Mouse (Mus musculus): ENCODE measurements at regions not wholly inside any gene's neighbourhood (a gene's known extent, or its start where the extent isn't known, plus 50 kb on each side); places are given as distances from the start of the nearest gene placed in this dataset.

DNA sequence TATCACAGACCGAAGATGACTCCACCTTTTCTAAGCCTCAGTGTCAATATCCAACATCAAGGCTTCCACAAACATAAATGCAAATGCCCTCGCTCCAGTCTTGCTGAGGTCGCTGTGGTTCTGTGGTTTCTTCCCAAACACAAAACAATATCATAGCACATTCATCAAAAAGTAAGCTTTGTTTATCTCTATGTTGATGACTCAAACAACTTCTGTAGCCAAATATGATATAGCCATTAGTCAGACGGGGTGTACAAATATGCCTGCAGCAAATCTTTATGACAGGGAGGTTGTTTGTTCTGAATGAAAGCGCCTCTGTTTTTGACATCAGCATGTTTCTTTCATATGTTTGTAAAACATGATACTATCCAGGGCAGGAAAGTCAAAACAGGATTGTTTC is 204.4 kb downstream of the 1190002N15Rik start:
- Histone ChIP-seq H3K27me3 (ENCODE audit: control insufficient read depth, insufficient read depth, low read length) (no peaks in the 10 kb centered on the region), H3K9me3 (ENCODE audit: control insufficient read depth, low read depth, low read length) (no peaks in the 10 kb centered on the region), H3K36me3 (ENCODE audit: control insufficient read depth, insufficient read depth, low read length) (no peaks in the 10 kb centered on the region), H3K4me1 (ENCODE audit: control insufficient read depth, insufficient read depth, low read length) (no peaks in the 10 kb centered on the region), H3K4me3 (ENCODE audit: low read depth, low read length) (no peak overlapping the region), H3K27ac (ENCODE audit: low read length) (no peak overlapping the region), H3K4me2 (replicated peaks; ENCODE audit: low read depth, low read length) (no peak overlapping the region), H3K9ac (replicated peaks; ENCODE audit: low read depth, low read length) (no peak overlapping the region)
- no peak for ATAC-seq (ENCODE audit: insufficient number of reproducible peaks, insufficient read depth, low FRiP score, low read depth)
- 71% methylated on average over 5 of the region's 5 CpGs for WGBS

DNA sequence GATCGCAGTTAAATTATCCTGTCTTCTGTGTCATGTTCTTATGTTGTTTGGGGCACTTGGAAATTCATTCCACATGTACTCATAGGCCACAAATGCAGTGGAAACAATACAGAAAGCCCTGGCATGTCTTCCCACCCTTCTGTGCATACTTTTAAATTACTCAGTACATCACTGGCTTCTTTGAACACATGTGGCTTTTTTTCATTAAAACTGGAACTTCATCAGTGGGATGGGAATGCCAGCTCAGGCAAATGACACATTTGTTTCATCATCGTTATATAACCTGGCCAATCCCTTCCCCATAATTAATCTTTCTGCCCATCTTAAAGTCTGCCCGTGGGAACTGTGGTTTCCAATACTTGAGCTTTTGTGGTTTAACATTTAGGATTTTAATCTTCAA is 214.9 kb downstream of the 1190002N15Rik start:
- no peak overlapping the region for H3K4me2 ChIP-seq (replicated peaks; ENCODE audit: low read depth, low read length)
- ATAC-seq (ENCODE audit: insufficient number of reproducible peaks, insufficient read depth, low FRiP score, low read depth) = no peak
- no peaks in the 10 kb centered on the region for H3K4me1 ChIP-seq (ENCODE audit: control insufficient read depth, insufficient read depth, low read length)
- no peak overlapping the region for H3K9ac ChIP-seq (replicated peaks; ENCODE audit: low read depth, low read length)
- no peaks in the 10 kb centered on the region for H3K9me3 ChIP-seq (ENCODE audit: control insufficient read depth, low read depth, low read length)
- no peaks in the 10 kb centered on the region for H3K27me3 ChIP-seq (ENCODE audit: control insufficient read depth, insufficient read depth, low read length)
- H3K27ac ChIP-seq (ENCODE audit: low read length) = no peak overlapping the region
- WGBS = 85% methylated on average over 3 of the region's 3 CpGs
- H3K4me3 ChIP-seq (ENCODE audit: low read depth, low read length) = no peak overlapping the region
- H3K36me3 ChIP-seq (ENCODE audit: control insufficient read depth, insufficient read depth, low read length) = no peaks in the 10 kb centered on the region

DNA sequence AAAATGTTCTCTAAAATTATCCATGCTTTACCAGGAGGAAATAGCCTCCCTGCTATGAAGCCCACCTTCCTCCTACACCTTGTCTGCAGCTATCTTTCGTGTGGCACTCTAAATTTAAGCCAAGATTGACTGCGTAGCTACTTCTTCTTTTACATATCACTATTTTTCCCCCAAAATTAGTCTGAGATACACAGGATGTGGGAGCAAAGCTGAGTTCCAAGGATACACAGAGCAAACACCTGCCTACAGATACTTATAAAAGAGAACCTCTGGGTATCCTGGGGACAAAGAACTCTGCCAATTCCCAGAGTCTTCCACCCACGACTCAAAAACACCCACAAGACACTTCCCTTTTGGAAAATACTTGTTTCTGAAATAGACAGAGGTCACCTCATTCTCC is 235.3 kb downstream of the 1190002N15Rik start:
- WGBS = 72% methylated on average over 3 of the region's 3 CpGs
- no peaks in the 10 kb centered on the region for H3K27me3 ChIP-seq (ENCODE audit: control insufficient read depth, insufficient read depth, low read length)
- no peaks in the 10 kb centered on the region for H3K4me1 ChIP-seq (ENCODE audit: control insufficient read depth, insufficient read depth, low read length)
- H3K27ac ChIP-seq (ENCODE audit: low read length) = no peak overlapping the region
- H3K9me3 ChIP-seq (ENCODE audit: control insufficient read depth, low read depth, low read length) = no peaks in the 10 kb centered on the region
- no peak overlapping the region for H3K4me3 ChIP-seq (ENCODE audit: low read depth, low read length)
- no peak for ATAC-seq (ENCODE audit: insufficient number of reproducible peaks, insufficient read depth, low FRiP score, low read depth)
- H3K36me3 ChIP-seq (ENCODE audit: control insufficient read depth, insufficient read depth, low read length) = no peaks in the 10 kb centered on the region
- no peak overlapping the region for H3K4me2 ChIP-seq (replicated peaks; ENCODE audit: low read depth, low read length)
- no peak overlapping the region for H3K9ac ChIP-seq (replicated peaks; ENCODE audit: low read depth, low read length)

DNA sequence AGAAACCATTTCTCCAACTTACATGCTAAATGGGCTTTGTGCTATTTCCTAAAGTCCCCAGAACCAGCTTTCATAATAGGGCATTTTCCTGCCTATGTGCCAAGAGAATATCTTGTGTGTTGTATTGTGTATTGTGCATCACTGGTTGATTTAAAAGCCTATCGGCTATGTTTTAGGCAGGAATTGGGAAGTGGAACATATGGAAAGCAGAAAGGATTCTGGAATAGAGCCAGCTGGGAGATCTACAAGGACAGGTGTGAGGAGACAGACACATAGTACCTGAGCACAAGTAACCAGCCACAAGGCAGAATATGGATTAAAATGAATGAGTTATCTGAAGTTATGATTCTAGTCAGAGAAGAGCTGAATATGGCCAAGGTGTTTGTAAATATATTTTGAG is 236.0 kb downstream of the 1190002N15Rik start:
- Histone ChIP-seq H3K4me1 (ENCODE audit: control insufficient read depth, insufficient read depth, low read length) (no peaks in the 10 kb centered on the region), H3K27me3 (ENCODE audit: control insufficient read depth, insufficient read depth, low read length) (no peaks in the 10 kb centered on the region), H3K4me2 (replicated peaks; ENCODE audit: low read depth, low read length) (no peak overlapping the region), H3K4me3 (ENCODE audit: low read depth, low read length) (no peak overlapping the region), H3K36me3 (ENCODE audit: control insufficient read depth, insufficient read depth, low read length) (no peaks in the 10 kb centered on the region), H3K9ac (replicated peaks; ENCODE audit: low read depth, low read length) (no peak overlapping the region), H3K27ac (ENCODE audit: low read length) (no peak overlapping the region), H3K9me3 (ENCODE audit: control insufficient read depth, low read depth, low read length) (no peaks in the 10 kb centered on the region)
- no peak for ATAC-seq (ENCODE audit: insufficient number of reproducible peaks, insufficient read depth, low FRiP score, low read depth)
- 71% methylated on average over 1 of the region's 1 CpGs for WGBS

DNA sequence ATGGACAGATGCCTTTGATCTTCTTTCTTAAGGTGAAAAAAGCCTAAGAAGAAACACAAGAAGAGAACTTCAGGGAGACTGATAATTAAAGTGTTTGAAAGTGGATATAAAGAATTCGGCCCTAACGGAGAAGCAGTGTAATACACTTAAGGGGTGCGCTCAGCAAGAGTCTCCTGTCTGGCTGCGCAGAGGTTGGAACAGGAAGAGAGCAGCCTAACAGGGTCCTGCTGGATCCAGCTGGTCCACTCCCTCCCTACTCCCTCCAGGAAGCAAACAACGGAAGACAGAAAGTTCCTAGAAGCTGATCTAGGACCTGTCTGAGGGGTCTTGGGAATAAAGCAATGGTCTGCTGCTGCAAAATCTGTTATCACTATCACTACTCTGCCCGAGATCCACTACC is 242.4 kb downstream of the 1190002N15Rik start:
- H3K9ac ChIP-seq (replicated peaks; ENCODE audit: low read depth, low read length) = no peak overlapping the region
- no peak overlapping the region for H3K27ac ChIP-seq (ENCODE audit: low read length)
- H3K27me3 ChIP-seq (ENCODE audit: control insufficient read depth, insufficient read depth, low read length) = no peaks in the 10 kb centered on the region
- no peaks in the 10 kb centered on the region for H3K9me3 ChIP-seq (ENCODE audit: control insufficient read depth, low read depth, low read length)
- 42% methylated on average over 6 of the region's 6 CpGs for WGBS
- ATAC-seq (ENCODE audit: insufficient number of reproducible peaks, insufficient read depth, low FRiP score, low read depth) = no peak
- H3K4me2 ChIP-seq (replicated peaks; ENCODE audit: low read depth, low read length) = no peak overlapping the region
- no peaks in the 10 kb centered on the region for H3K4me1 ChIP-seq (ENCODE audit: control insufficient read depth, insufficient read depth, low read length)
- no peak overlapping the region for H3K4me3 ChIP-seq (ENCODE audit: low read depth, low read length)
- no peaks in the 10 kb centered on the region for H3K36me3 ChIP-seq (ENCODE audit: control insufficient read depth, insufficient read depth, low read length)

DNA sequence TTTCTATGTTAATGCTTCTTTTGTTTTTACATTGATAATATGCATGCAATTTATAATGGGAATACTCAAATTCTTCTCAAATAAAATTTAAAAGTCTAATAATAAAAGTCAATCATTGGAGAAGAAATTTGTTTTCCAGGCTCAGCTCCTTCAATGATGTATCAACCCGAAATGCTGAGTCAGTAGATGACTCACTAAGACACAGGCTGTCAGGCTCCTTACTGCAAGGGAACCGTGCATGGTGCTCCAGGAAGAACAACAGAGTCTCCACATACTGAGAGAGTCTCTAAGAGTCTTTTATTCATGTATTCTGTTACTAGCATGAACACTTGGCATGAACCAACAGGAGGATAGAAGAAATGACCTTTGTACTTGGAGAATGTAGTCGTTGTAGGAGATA is 245.7 kb downstream of the 1190002N15Rik start:
- H3K9me3 ChIP-seq (ENCODE audit: control insufficient read depth, low read depth, low read length) = no peaks in the 10 kb centered on the region
- WGBS = 65% methylated on average over 3 of the region's 3 CpGs
- no peak overlapping the region for H3K9ac ChIP-seq (replicated peaks; ENCODE audit: low read depth, low read length)
- no peaks in the 10 kb centered on the region for H3K27me3 ChIP-seq (ENCODE audit: control insufficient read depth, insufficient read depth, low read length)
- no peak overlapping the region for H3K4me2 ChIP-seq (replicated peaks; ENCODE audit: low read depth, low read length)
- no peak overlapping the region for H3K4me3 ChIP-seq (ENCODE audit: low read depth, low read length)
- no peak overlapping the region for H3K27ac ChIP-seq (ENCODE audit: low read length)
- H3K4me1 ChIP-seq (ENCODE audit: control insufficient read depth, insufficient read depth, low read length) = no peaks in the 10 kb centered on the region
- H3K36me3 ChIP-seq (ENCODE audit: control insufficient read depth, insufficient read depth, low read length) = no peaks in the 10 kb centered on the region
- no peak for ATAC-seq (ENCODE audit: insufficient number of reproducible peaks, insufficient read depth, low FRiP score, low read depth)

DNA sequence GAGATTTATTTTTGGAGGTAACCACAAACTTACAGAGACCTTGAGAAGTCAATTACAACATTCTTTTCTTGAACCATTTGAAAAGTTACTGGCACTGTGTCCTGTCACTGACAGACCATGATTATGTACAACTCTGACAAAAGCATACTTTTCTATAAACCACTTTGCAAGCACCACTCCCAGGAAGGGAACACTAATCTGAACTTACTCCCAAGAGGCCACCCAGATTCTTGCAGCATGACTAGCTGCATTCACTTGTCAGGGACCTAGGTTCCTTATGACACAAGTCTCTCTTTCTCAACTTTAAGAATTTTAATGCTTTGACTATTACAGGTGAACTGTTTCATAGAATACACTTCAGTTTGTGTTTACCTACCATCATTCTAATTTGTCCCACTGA is 248.3 kb downstream of the 1190002N15Rik start:
- Histone ChIP-seq H3K4me3 (ENCODE audit: low read depth, low read length) (no peak overlapping the region), H3K4me2 (replicated peaks; ENCODE audit: low read depth, low read length) (no peak overlapping the region), H3K9me3 (ENCODE audit: control insufficient read depth, low read depth, low read length) (no peaks in the 10 kb centered on the region), H3K36me3 (ENCODE audit: control insufficient read depth, insufficient read depth, low read length) (no peaks in the 10 kb centered on the region), H3K9ac (replicated peaks; ENCODE audit: low read depth, low read length) (no peak overlapping the region), H3K27me3 (ENCODE audit: control insufficient read depth, insufficient read depth, low read length) (no peaks in the 10 kb centered on the region), H3K27ac (ENCODE audit: low read length) (no peak overlapping the region), H3K4me1 (ENCODE audit: control insufficient read depth, insufficient read depth, low read length) (no peaks in the 10 kb centered on the region)
- ATAC-seq (ENCODE audit: insufficient number of reproducible peaks, insufficient read depth, low FRiP score, low read depth) = no peak

DNA sequence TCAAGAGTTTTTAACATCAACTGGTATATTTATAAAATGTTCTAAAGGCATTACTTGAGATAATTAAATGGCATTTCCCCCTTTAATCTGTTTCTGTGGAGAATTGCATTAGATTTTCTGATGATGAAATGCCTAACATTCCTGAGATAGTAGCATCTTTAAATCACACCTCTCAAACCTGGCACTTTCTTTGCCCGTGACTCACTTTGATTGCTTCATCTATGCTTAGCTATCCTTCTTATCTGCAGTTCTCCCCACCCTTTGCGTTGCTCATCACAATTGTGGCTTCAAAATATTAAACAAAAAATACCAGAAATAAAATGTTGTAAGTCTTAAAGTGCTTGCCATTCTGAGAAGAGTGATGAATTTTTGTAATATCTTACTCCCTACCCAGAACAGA is 250.3 kb downstream of the 1190002N15Rik start:
- H3K27me3 ChIP-seq (ENCODE audit: control insufficient read depth, insufficient read depth, low read length) = no peaks in the 10 kb centered on the region
- H3K27ac ChIP-seq (ENCODE audit: low read length) = no peak overlapping the region
- WGBS = 57% methylated on average over 2 of the region's 2 CpGs
- no peak for ATAC-seq (ENCODE audit: insufficient number of reproducible peaks, insufficient read depth, low FRiP score, low read depth)
- H3K9ac ChIP-seq (replicated peaks; ENCODE audit: low read depth, low read length) = no peak overlapping the region
- no peak overlapping the region for H3K4me3 ChIP-seq (ENCODE audit: low read depth, low read length)
- H3K4me1 ChIP-seq (ENCODE audit: control insufficient read depth, insufficient read depth, low read length) = no peaks in the 10 kb centered on the region
- no peak overlapping the region for H3K4me2 ChIP-seq (replicated peaks; ENCODE audit: low read depth, low read length)
- H3K9me3 ChIP-seq (ENCODE audit: control insufficient read depth, low read depth, low read length) = no peaks in the 10 kb centered on the region
- no peaks in the 10 kb centered on the region for H3K36me3 ChIP-seq (ENCODE audit: control insufficient read depth, insufficient read depth, low read length)

DNA sequence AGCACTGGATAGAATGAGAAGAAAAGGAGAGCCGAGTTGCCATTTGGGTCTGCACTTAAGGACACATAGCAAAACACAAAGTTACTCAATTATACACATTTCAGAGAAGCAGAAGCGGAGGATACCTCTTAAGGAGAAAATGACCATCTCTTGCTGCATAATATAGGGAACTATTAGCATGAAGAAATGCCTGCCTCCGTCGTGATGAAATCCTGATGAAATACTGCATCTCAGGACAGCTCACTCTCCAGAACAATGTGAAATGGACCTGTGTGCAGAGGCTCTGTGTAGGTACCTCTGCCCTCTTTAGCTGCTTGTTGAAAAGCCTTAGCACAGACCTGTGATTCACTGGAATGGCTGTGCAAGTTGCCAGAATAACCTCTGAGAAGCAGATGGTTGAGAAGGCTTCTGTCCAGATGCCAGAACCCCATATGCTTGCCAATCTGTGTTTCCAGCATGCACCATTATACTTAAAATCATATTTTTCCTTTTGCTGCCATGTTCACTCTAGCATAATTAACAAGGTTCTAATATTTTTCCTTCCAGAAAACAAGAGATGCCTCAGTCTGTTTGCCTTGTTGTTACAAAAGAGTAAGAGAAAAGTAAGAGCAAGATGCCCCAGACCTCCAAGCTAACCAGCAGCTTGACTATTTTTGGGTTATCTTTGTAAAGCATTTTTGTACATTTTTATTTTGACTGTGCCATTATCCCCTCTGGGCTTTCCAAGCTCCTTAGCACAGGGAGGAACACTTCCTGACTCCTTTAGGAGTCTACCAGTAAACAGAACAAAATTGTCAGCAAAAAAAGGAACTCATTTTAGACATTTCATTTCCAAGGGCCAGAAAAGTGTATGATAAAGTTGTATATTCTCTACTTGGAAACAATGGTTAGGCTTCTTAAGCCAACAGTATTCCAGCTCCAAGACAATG is 259.0 kb downstream of the 1190002N15Rik start:
- no peak overlapping the region for H3K4me3 ChIP-seq (ENCODE audit: low read depth, low read length)
- H3K9me3 ChIP-seq (ENCODE audit: control insufficient read depth, low read depth, low read length) = no peaks in the 10 kb centered on the region
- WGBS = 79% methylated on average over 4 of the region's 4 CpGs
- H3K27ac ChIP-seq (ENCODE audit: low read length) = no peak overlapping the region
- no peak for ATAC-seq (ENCODE audit: insufficient number of reproducible peaks, insufficient read depth, low FRiP score, low read depth)
- no peak overlapping the region for H3K9ac ChIP-seq (replicated peaks; ENCODE audit: low read depth, low read length)
- no peaks in the 10 kb centered on the region for H3K4me1 ChIP-seq (ENCODE audit: control insufficient read depth, insufficient read depth, low read length)
- no peaks in the 10 kb centered on the region for H3K27me3 ChIP-seq (ENCODE audit: control insufficient read depth, insufficient read depth, low read length)
- H3K36me3 ChIP-seq (ENCODE audit: control insufficient read depth, insufficient read depth, low read length) = no peaks in the 10 kb centered on the region
- H3K4me2 ChIP-seq (replicated peaks; ENCODE audit: low read depth, low read length) = no peak overlapping the region

All from stomach, embryonic 14.5 days (tissue).